Mouse (Mus musculus): ENCODE measurements at regions not wholly inside any gene's neighbourhood (a gene's known extent, or its start where the extent isn't known, plus 50 kb on each side); places are given as distances from the start of the nearest gene placed in this dataset.

DNA sequence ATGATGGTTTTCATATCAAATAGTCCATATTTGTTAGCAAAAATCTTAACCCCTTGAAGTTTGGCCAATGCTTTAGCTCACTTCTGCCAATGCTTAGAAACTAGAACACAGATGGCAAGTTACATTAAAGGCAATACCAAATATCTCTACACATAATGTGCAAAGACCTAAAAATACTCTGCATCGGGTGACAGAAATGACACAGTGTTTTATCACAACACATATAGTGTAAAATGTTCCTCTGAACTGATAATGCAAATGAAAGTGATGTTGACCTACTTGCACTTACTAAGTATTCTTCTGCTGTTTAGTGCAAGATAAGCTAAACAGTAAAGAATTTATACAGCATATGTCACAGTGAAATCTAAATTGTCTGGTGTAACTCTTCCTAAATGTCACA lies 55.1 kb upstream of the Fbxl4 start:
- Histone ChIP-seq H3K27me3 (no peaks in the 10 kb centered on the region), H3K9ac (no peak overlapping the region), H3K4me1 (no peaks in the 10 kb centered on the region), H3K4me2 (no peak overlapping the region), H3K9me3 (no peaks in the 10 kb centered on the region), H3K36me3 (no peaks in the 10 kb centered on the region), H3K27ac (no peak overlapping the region), H3K4me3 (no peak overlapping the region)
- no peak for ATAC-seq (ENCODE audit: insufficient number of reproducible peaks, insufficient read depth, low FRiP score, low TSS enrichment, low read depth)
- WGBS = 100% methylated on average over 1 of the region's 1 CpGs
